Mouse (Mus musculus): ENCODE measurements around the gene Nsmce3. TPM values are rescaled to one million over a fixed set of nuclear protein-coding genes. Genes with fewer than 3 reads are reported as not detected.

Gene Nsmce3
- polyA plus RNA-seq (2015; fragmentation: Nextera tagmentation; extraction: Ambion mirVana) = 9.1 and 10.4 TPM in 2 replicates

GRCm38 (mm10) chr7:64872743-64873241 is at the start of gene Nsmce3:
Gene Nsmce3 (minus strand): TSS chr7:64872997.
- Histone ChIP-seq H3K9me3 (ENCODE audit: control insufficient read depth, low read length) (no peaks in the 10 kb centered on the region), H3K36me3 (ENCODE audit: control insufficient read depth, insufficient read depth, low read length) (no peaks in the 10 kb centered on the region; the same call in 1 of the 2 replicates), H3K9ac (ENCODE audit: low read length) (peak within 1 kb of the TSS; percentile 98), H3K27me3 (ENCODE audit: control insufficient read depth, insufficient read depth, low read depth, low read length) (no peaks in the 10 kb centered on the region), H3K4me1 (replicated peaks; ENCODE audit: control insufficient read depth, insufficient read depth, low read length) (peaks cover 8% of the 10 kb centered on the region), H3K4me3 (ENCODE audit: low read length) (peak within 1 kb of the TSS; percentile 97), H3K27ac (ENCODE audit: low read length) (peak within 1 kb of the TSS; percentile 95), H3K4me2 (ENCODE audit: low read depth, low read length) (peak within 1 kb of the TSS; percentile 93)
- ATAC-seq (ENCODE audit: low read depth) = peak; percentile 98
- under 1% methylated on average over 57 of the region's 57 CpGs for WGBS

DNA sequence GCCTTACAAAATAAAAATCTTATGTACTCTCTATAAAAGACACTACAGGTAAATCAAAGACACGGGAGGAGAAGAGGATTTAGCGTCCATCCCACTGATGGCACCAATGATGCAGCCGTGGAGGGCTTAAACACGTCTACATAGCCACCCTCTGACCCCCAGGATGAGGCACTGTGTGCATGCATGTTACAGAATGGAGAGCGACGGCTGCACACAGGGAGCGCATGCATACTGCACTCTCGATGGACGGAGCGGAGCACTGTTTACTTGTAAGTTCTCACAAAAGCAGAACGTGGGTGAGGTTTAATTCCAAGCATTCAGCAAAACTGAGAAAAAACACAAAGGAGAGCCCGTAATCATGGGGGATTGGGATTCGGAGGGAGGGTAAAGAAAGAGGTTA is 48.4 kb upstream of the Nsmce3 start:
- ATAC-seq (ENCODE audit: low read depth) = no peak
- no peaks in the 10 kb centered on the region for H3K36me3 ChIP-seq (ENCODE audit: control insufficient read depth, insufficient read depth, low read length)
- H3K4me2 ChIP-seq (ENCODE audit: low read depth, low read length) = no peak overlapping the region
- H3K27me3 ChIP-seq (ENCODE audit: control insufficient read depth, insufficient read depth, low read depth, low read length) = no peaks in the 10 kb centered on the region
- H3K27ac ChIP-seq (ENCODE audit: low read length) = no peak overlapping the region
- no peaks in the 10 kb centered on the region for H3K9me3 ChIP-seq (ENCODE audit: control insufficient read depth, low read length)
- no peaks in the 10 kb centered on the region for H3K4me1 ChIP-seq (replicated peaks; ENCODE audit: control insufficient read depth, insufficient read depth, low read length)
- H3K4me3 ChIP-seq (ENCODE audit: low read length) = no peak overlapping the region
- 76% methylated on average over 13 of the region's 13 CpGs for WGBS
- no peak overlapping the region for H3K9ac ChIP-seq (ENCODE audit: low read length)

DNA sequence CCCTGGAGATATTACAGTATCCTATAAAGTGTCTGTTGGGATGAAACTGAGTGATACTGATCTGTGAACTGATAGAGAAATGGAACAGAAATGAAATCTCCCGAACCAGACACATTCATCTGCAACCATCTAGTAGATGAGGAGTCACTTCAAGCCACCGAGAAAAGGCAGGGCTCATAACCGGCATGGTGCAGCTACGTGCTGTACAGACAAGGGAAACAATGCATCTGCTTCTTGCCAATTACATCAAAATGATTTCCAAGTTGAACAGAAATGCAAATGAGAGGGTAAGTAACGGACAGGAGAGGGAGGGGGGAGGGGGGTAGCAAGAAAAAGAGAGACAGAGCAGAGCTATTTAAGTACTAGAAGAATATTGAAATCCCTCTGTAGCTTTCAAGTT is 47.9 kb upstream of the Nsmce3 start:
- no peak overlapping the region for H3K4me3 ChIP-seq (ENCODE audit: low read length)
- no peak overlapping the region for H3K27ac ChIP-seq (ENCODE audit: low read length)
- ATAC-seq (ENCODE audit: low read depth) = no peak
- H3K9me3 ChIP-seq (ENCODE audit: control insufficient read depth, low read length) = no peaks in the 10 kb centered on the region
- no peaks in the 10 kb centered on the region for H3K4me1 ChIP-seq (replicated peaks; ENCODE audit: control insufficient read depth, insufficient read depth, low read length)
- no peaks in the 10 kb centered on the region for H3K36me3 ChIP-seq (ENCODE audit: control insufficient read depth, insufficient read depth, low read length)
- no peak overlapping the region for H3K9ac ChIP-seq (ENCODE audit: low read length)
- no peaks in the 10 kb centered on the region for H3K27me3 ChIP-seq (ENCODE audit: control insufficient read depth, insufficient read depth, low read depth, low read length)
- no peak overlapping the region for H3K4me2 ChIP-seq (ENCODE audit: low read depth, low read length)
- 74% methylated on average over 5 of the region's 5 CpGs for WGBS

DNA sequence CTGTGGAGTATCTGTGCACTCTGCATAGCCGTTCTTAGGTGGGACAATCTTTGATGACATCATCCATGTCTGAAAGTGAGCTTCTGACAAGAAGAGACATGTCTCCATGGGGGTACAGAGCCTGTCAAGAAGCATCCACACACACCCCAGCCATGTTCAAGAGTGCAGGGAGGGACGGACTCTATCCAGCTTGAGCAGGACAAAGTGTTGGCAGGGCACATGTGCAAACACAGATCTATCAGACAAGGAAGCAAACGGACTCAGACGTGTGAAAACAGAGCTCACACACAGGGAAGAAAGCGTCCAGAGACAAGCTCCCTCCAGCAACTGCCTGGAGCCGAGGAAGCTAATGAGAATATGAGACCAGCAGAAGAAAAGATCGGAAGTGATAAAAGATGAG is 43.9 kb upstream of the Nsmce3 start:
- 24% methylated on average over 7 of the region's 7 CpGs for WGBS
- no peak overlapping the region for H3K27ac ChIP-seq (ENCODE audit: low read length)
- no peaks in the 10 kb centered on the region for H3K4me1 ChIP-seq (replicated peaks; ENCODE audit: control insufficient read depth, insufficient read depth, low read length)
- H3K9me3 ChIP-seq (ENCODE audit: control insufficient read depth, low read length) = no peaks in the 10 kb centered on the region
- H3K9ac ChIP-seq (ENCODE audit: low read length) = no peak overlapping the region
- H3K4me3 ChIP-seq (ENCODE audit: low read length) = no peak overlapping the region
- H3K36me3 ChIP-seq (ENCODE audit: control insufficient read depth, insufficient read depth, low read length) = no peaks in the 10 kb centered on the region
- ATAC-seq (ENCODE audit: low read depth) = peak; percentile 17; the same call in 1 of the 2 replicates
- H3K27me3 ChIP-seq (ENCODE audit: control insufficient read depth, insufficient read depth, low read depth, low read length) = no peaks in the 10 kb centered on the region
- H3K4me2 ChIP-seq (ENCODE audit: low read depth, low read length) = no peak overlapping the region

- Histone ChIP-seq H3K27me3 (ENCODE audit: control insufficient read depth, insufficient read depth, low read depth, low read length) (no peaks in the 10 kb centered on the region), H3K4me3 (ENCODE audit: low read length) (no peak overlapping the region), H3K9me3 (ENCODE audit: control insufficient read depth, low read length) (no peaks in the 10 kb centered on the region), H3K9ac (ENCODE audit: low read length) (no peak overlapping the region), H3K27ac (ENCODE audit: low read length) (no peak overlapping the region), H3K36me3 (ENCODE audit: control insufficient read depth, insufficient read depth, low read length) (no peaks in the 10 kb centered on the region), H3K4me2 (ENCODE audit: low read depth, low read length) (no peak overlapping the region), H3K4me1 (replicated peaks; ENCODE audit: control insufficient read depth, insufficient read depth, low read length) (no peaks in the 10 kb centered on the region)
- 57% methylated on average over 2 of the region's 2 CpGs for WGBS
- ATAC-seq (ENCODE audit: low read depth) = no peak
These were observed 42.3 kb upstream of the Nsmce3 start for GRCm38 (mm10) chr7:64915121-64915520.

DNA sequence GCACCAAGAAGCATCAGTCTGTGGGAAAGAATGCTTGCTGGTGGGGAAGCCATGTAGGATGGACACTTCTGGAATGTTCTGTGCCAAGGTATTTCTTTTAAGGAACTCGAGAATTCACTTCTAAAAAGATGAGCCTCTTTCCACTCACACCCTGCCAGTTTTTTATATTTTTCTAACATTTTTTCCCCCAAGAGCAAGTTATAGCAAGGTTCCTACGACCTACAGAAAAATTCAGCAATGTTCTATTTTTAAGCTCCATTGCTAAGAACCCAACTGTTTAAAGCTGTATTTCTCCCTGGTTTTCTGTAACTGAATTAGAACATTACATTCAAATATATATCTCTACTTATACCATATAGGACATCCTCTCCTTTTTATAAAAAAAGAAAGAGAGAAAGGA is 39.1 kb upstream of the Nsmce3 start:
- no peaks in the 10 kb centered on the region for H3K36me3 ChIP-seq (ENCODE audit: control insufficient read depth, insufficient read depth, low read length)
- H3K27ac ChIP-seq (ENCODE audit: low read length) = no peak overlapping the region
- H3K4me1 ChIP-seq (replicated peaks; ENCODE audit: control insufficient read depth, insufficient read depth, low read length) = no peaks in the 10 kb centered on the region
- no peak overlapping the region for H3K4me2 ChIP-seq (ENCODE audit: low read depth, low read length)
- ATAC-seq (ENCODE audit: low read depth) = no peak
- no peak overlapping the region for H3K9ac ChIP-seq (ENCODE audit: low read length)
- no peaks in the 10 kb centered on the region for H3K27me3 ChIP-seq (ENCODE audit: control insufficient read depth, insufficient read depth, low read depth, low read length)
- H3K9me3 ChIP-seq (ENCODE audit: control insufficient read depth, low read length) = no peaks in the 10 kb centered on the region
- H3K4me3 ChIP-seq (ENCODE audit: low read length) = no peak overlapping the region
- 50% methylated on average over 2 of the region's 2 CpGs for WGBS

- H3K36me3 ChIP-seq (ENCODE audit: control insufficient read depth, insufficient read depth, low read length) = no peaks in the 10 kb centered on the region
- no peak overlapping the region for H3K4me3 ChIP-seq (ENCODE audit: low read length)
- 76% methylated on average over 2 of the region's 2 CpGs for WGBS
- H3K9me3 ChIP-seq (ENCODE audit: control insufficient read depth, low read length) = no peaks in the 10 kb centered on the region
- no peak for ATAC-seq (ENCODE audit: low read depth)
- H3K27ac ChIP-seq (ENCODE audit: low read length) = no peak overlapping the region
- H3K27me3 ChIP-seq (ENCODE audit: control insufficient read depth, insufficient read depth, low read depth, low read length) = no peaks in the 10 kb centered on the region
- H3K9ac ChIP-seq (ENCODE audit: low read length) = no peak overlapping the region
- H3K4me2 ChIP-seq (ENCODE audit: low read depth, low read length) = no peak overlapping the region
- H3K4me1 ChIP-seq (replicated peaks; ENCODE audit: control insufficient read depth, insufficient read depth, low read length) = no peaks in the 10 kb centered on the region
These were observed 37.4 kb upstream of the Nsmce3 start for GRCm38 (mm10) chr7:64910208-64910607.

DNA sequence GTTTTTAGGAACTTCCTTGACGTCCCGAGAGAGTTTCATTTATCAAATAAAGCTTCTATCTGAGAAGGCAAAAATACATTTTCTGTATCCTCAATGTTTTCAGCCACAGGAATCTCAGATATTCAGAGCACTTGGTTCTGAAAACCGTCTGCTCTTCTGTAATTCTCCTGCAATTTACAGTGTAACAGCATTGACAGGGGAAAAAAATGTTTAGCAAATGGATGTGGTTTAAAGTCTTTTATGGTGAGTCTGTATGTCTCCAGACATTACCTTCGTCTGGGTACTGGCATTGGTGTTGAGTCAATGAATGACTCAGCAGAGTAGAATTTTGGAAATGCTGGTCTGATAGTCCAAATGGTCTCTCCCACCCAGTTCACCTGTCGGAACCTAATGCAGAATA is 34.2 kb upstream of the Nsmce3 start:
- WGBS = 58% methylated on average over 5 of the region's 5 CpGs
- Histone ChIP-seq H3K4me2 (ENCODE audit: low read depth, low read length) (no peak overlapping the region), H3K9ac (ENCODE audit: low read length) (no peak overlapping the region), H3K9me3 (ENCODE audit: control insufficient read depth, low read length) (no peaks in the 10 kb centered on the region), H3K27me3 (ENCODE audit: control insufficient read depth, insufficient read depth, low read depth, low read length) (no peaks in the 10 kb centered on the region), H3K36me3 (ENCODE audit: control insufficient read depth, insufficient read depth, low read length) (no peaks in the 10 kb centered on the region), H3K4me3 (ENCODE audit: low read length) (no peak overlapping the region), H3K27ac (ENCODE audit: low read length) (no peak overlapping the region), H3K4me1 (replicated peaks; ENCODE audit: control insufficient read depth, insufficient read depth, low read length) (no peaks in the 10 kb centered on the region)
- ATAC-seq (ENCODE audit: low read depth) = no peak

DNA sequence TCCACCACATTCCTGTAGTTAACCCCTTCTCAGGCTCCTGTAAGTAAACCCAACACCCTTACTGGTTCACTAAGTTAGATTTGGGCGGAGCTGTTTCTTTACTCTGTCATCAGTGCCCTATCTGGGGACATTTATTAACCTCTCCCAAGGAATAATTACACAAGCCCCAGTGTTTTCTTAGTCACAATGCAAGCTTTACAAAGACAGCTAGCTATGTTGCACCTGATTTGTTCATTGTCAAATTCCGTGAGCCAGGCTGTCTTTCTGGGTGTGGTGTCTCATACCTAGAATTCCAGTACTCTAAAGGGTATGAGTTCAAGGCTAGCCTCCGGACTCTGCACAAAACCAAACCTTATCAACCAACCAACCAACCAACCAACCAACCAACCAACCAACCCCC is 32.7 kb upstream of the Nsmce3 start:
- H3K4me3 ChIP-seq (ENCODE audit: low read length) = no peak overlapping the region

GRCm38 (mm10) chr7:64900249-64900648 is 27.5 kb upstream of the Nsmce3 start:
- H3K4me2 ChIP-seq (ENCODE audit: low read depth, low read length) = no peak overlapping the region
- no peak overlapping the region for H3K4me3 ChIP-seq (ENCODE audit: low read length)
- H3K9me3 ChIP-seq (ENCODE audit: control insufficient read depth, low read length) = no peaks in the 10 kb centered on the region
- 0 out of 2 replicates have a peak, but pooled peaks cover 3% of the 10 kb centered on the region for H3K4me1 ChIP-seq (replicated peaks; ENCODE audit: control insufficient read depth, insufficient read depth, low read length)
- no peak for ATAC-seq (ENCODE audit: low read depth)
- no peak overlapping the region for H3K9ac ChIP-seq (ENCODE audit: low read length)
- H3K27me3 ChIP-seq (ENCODE audit: control insufficient read depth, insufficient read depth, low read depth, low read length) = no peaks in the 10 kb centered on the region
- 62% methylated on average over 2 of the region's 2 CpGs for WGBS
- no peak overlapping the region for H3K27ac ChIP-seq (ENCODE audit: low read length)
- H3K36me3 ChIP-seq (ENCODE audit: control insufficient read depth, insufficient read depth, low read length) = no peaks in the 10 kb centered on the region

More for the DNA sequence above, 32.7 kb upstream of the Nsmce3 start:
- Histone ChIP-seq H3K9me3 (ENCODE audit: control insufficient read depth, low read length) (no peaks in the 10 kb centered on the region), H3K36me3 (ENCODE audit: control insufficient read depth, insufficient read depth, low read length) (no peaks in the 10 kb centered on the region), H3K9ac (ENCODE audit: low read length) (no peak overlapping the region), H3K27ac (ENCODE audit: low read length) (no peak overlapping the region), H3K4me1 (replicated peaks; ENCODE audit: control insufficient read depth, insufficient read depth, low read length) (no peaks in the 10 kb centered on the region), H3K4me2 (ENCODE audit: low read depth, low read length) (no peak overlapping the region), H3K27me3 (ENCODE audit: control insufficient read depth, insufficient read depth, low read depth, low read length) (no peaks in the 10 kb centered on the region)
- 75% methylated on average over 3 of the region's 3 CpGs for WGBS
- ATAC-seq (ENCODE audit: low read depth) = no peak
